Mouse (Mus musculus): ENCODE measurements at regions not wholly inside any gene's neighbourhood (a gene's known extent, or its start where the extent isn't known, plus 50 kb on each side); places are given as distances from the start of the nearest gene placed in this dataset.
"Not testable (repeated sequence)": the region's sequence is repeated elsewhere in the genome, so short reads cannot be mapped to it uniquely, and the experiment has no call there.

DNA sequence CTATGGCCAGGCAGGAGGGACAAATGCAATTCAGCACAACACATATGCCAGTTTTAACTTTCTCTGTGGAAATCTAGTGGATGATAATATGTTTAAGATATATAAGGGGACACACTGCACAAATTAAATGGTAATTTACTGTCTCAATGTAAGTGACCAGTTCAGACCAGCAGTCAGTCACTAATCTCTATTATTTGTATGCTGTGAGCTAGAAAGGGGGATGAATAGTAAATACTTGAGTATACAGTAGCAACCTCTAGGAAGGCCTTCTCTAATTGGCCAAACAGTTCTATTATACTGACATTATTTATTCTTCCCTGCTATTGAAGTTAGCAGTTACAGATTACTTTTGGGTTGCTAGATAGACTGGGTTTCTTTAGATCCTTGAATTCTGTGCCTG, 391.2 kb downstream of the Fign start:
- Histone ChIP-seq H3K4me2 (no peak overlapping the region), H3K27me3 (no peaks in the 10 kb centered on the region), H3K27ac (replicated peaks) (no peak overlapping the region), H3K9me3 (replicated peaks) (no peaks in the 10 kb centered on the region), H3K36me3 (replicated peaks) (no peaks in the 10 kb centered on the region), H3K4me1 (replicated peaks) (0 out of 2 replicates have a peak, but pooled peaks cover 2% of the 10 kb centered on the region), H3K9ac (no peak overlapping the region), H3K4me3 (replicated peaks) (no peak overlapping the region)
- ATAC-seq (ENCODE audit: insufficient read depth): no peak

DNA sequence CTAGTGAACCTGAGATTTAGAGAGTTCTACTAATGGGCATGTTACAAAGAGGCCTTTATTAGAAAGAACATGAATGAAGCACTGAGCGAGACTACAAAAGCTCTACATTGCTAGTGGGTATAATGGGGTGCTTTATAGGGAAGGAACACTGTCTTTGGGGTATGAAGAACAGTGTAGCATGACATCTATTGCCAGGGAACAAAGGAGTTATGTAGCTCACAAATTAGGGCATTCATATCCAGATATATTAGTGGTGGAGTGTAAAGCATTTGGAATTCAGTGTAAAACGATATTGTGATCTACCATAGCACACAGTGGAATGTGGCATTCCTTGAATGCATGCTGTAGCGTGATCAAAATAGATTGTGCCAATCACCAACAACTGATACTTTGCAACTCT, 391.7 kb downstream of the Fign start:
- H3K36me3 ChIP-seq (replicated peaks): no peaks in the 10 kb centered on the region
- no peaks in the 10 kb centered on the region for H3K9me3 ChIP-seq (replicated peaks)
- 0 out of 2 replicates have a peak, but pooled peaks cover 2% of the 10 kb centered on the region for H3K4me1 ChIP-seq (replicated peaks)
- WGBS (ENCODE audit: insufficient replicate concordance): 62% methylated on average over 3 of the region's 3 CpGs
- H3K4me3 ChIP-seq (replicated peaks): no peak overlapping the region
- H3K27ac ChIP-seq (replicated peaks): no peak overlapping the region
- no peaks in the 10 kb centered on the region for H3K27me3 ChIP-seq
- ATAC-seq (ENCODE audit: insufficient read depth): no peak
- H3K4me2 ChIP-seq: no peak overlapping the region
- no peak overlapping the region for H3K9ac ChIP-seq

DNA sequence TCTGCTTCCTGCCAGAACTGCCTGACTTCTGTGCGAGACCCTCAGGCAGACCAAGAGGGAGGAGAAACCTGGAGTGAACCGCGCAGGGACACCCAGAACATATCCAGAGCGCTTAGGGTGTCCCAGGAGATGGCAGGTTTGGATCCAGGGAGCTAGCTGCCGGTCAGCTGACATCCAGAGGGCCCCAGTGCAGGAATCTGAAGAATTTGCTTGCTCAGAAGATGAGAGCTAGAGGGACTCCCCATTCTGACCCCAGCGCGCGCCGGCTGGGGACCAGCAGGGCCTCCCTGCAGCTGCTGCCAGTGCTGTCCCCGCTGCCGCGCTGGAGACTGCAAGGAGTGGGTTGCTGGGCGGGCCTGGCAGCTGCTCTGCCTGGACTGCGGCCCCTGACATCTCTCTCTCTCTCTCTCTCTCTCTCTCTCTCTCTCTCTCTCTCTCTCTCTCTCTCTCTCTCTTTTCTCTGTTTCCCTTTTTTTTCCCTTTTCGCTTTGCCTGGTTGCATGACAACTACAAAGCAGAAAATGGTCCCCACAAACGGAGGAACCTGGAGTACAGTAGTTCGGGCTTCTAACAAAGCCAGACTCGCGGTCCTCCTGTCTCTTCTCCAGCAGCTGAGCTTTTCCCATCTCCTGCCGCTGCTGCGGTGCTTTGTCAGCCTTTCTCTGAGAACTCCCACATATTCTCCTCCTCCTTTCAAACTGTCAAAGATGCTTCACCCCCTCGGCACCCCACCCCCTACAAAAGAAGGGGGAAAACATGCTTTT, 395.3 kb downstream of the Fign start:
- H3K4me3 ChIP-seq (replicated peaks): peak overlapping the region; percentile 11; the same call in 1 of the 2 replicates
- WGBS (ENCODE audit: insufficient replicate concordance): 3% methylated on average over 22 of the region's 22 CpGs

DNA sequence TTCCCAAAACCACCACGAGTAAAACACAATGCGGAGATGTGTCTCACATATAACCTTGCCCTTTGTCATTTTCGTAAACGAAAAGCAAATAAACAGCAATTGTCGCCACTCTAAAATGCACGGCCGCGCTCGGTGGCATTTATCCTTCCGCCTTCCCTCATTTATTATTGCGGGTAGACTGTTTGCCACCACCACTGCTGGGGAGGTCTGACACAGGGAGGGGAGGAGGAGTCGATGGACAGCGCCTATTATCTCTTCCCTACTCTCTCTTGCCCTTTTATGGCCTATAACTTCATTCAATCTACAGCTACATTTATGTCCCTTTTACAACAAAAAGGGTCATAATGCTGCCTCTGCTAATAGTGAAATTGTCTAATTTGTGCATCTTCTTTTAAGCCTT, 396.0 kb downstream of the Fign start:
- no peaks in the 10 kb centered on the region for H3K9me3 ChIP-seq (replicated peaks)
- no peaks in the 10 kb centered on the region for H3K27me3 ChIP-seq
- no peaks in the 10 kb centered on the region for H3K36me3 ChIP-seq (replicated peaks)
- H3K4me2 ChIP-seq: peak overlapping the region; percentile 47
- no peak overlapping the region for H3K27ac ChIP-seq (replicated peaks)
- ATAC-seq (ENCODE audit: insufficient read depth): no peak
- peak overlapping the region; percentile 11; the same call in 1 of the 2 replicates for H3K4me3 ChIP-seq (replicated peaks)
- H3K9ac ChIP-seq: no peak overlapping the region
- WGBS (ENCODE audit: insufficient replicate concordance): 24% methylated on average over 13 of the region's 13 CpGs
- 0 out of 2 replicates have a peak, but pooled peaks cover 2% of the 10 kb centered on the region for H3K4me1 ChIP-seq (replicated peaks)

More for the DNA sequence above, 395.3 kb downstream of the Fign start:
- peak overlapping the region; percentile 47 for H3K4me2 ChIP-seq
- H3K27me3 ChIP-seq: no peaks in the 10 kb centered on the region
- no peak overlapping the region for H3K9ac ChIP-seq
- ATAC-seq (ENCODE audit: insufficient read depth): no peak
- H3K4me1 ChIP-seq (replicated peaks): 0 out of 2 replicates have a peak, but pooled peaks cover 2% of the 10 kb centered on the region
- H3K27ac ChIP-seq (replicated peaks): no peak overlapping the region
- H3K9me3 ChIP-seq (replicated peaks): no peaks in the 10 kb centered on the region
- no peaks in the 10 kb centered on the region for H3K36me3 ChIP-seq (replicated peaks)

DNA sequence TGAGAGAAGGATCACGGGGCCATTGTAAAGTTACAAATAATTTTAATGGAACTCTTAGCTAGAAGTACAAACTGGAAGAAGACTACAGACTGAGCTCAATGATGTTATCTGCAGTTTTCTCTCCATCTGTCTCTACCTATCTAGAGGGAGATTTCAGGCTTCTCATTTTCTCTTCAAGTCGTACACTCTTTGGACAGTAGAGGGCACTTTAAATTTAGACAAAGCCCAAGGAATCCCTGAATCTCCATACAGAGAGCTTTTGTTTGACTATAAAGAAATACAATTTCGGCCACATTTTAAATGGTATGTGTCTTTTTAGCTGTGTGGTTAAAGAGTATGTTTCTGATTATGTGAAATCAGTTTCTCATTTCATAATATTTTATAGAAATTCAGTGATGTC, 397.6 kb downstream of the Fign start:
- 19% methylated on average over 3 of the region's 3 CpGs for WGBS (ENCODE audit: insufficient replicate concordance)
- no peak for ATAC-seq (ENCODE audit: insufficient read depth)
- Histone ChIP-seq H3K4me2 (no peak overlapping the region), H3K4me1 (replicated peaks) (0 out of 2 replicates have a peak, but pooled peaks cover 2% of the 10 kb centered on the region), H3K36me3 (replicated peaks) (no peaks in the 10 kb centered on the region), H3K27ac (replicated peaks) (no peak overlapping the region), H3K9ac (no peak overlapping the region), H3K4me3 (replicated peaks) (no peak overlapping the region), H3K9me3 (replicated peaks) (no peaks in the 10 kb centered on the region), H3K27me3 (no peaks in the 10 kb centered on the region)

DNA sequence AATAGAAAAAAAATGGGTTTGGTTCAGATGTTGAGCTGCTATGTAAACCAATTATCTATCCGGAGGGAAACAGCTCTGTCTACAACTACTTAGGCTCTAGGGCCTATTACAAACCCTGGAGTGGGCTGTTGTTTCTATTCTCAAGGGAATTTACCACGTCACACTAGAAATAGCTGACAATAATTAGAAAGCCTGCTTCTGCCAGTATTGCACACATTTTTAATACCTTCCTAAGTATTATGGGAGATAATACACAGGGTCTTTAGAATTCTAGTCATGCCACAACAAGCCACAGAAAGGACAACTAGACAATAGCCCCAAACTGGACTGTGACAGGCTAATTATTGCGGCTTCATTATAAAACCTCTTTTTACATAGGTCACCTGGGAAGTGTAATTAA, 428.1 kb downstream of the Fign start:
- no peak overlapping the region for H3K9ac ChIP-seq
- 65% methylated on average over 3 of the region's 3 CpGs for WGBS (ENCODE audit: insufficient replicate concordance)
- H3K4me1 ChIP-seq (replicated peaks): no peaks in the 10 kb centered on the region
- ATAC-seq (ENCODE audit: insufficient read depth): no peak
- no peaks in the 10 kb centered on the region for H3K36me3 ChIP-seq (replicated peaks)
- no peak overlapping the region for H3K27ac ChIP-seq (replicated peaks)
- no peak overlapping the region for H3K4me2 ChIP-seq
- no peaks in the 10 kb centered on the region for H3K27me3 ChIP-seq
- no peaks in the 10 kb centered on the region for H3K9me3 ChIP-seq (replicated peaks)
- no peak overlapping the region for H3K4me3 ChIP-seq (replicated peaks)

DNA sequence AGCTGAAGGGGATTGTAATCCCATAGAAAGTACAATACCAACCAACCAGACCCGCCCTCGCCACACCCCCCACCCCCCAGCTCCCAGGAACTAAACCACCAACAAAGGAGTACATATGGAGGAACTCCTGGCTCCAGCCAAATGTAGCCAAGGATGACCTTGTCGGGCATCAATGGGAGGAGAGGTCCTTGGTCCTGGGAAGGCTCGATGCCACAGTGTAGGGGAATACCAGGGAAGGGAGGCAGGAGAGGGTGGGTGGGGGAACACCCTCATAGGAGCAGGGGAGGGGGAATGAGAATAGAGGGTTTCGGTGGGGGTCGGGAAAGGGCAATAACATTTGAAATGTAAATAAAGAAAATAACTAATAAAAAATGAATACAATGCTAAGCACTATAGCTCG, 429.1 kb downstream of the Fign start:
- no peak overlapping the region for H3K4me3 ChIP-seq (replicated peaks)
- no peak overlapping the region for H3K4me2 ChIP-seq
- no peaks in the 10 kb centered on the region for H3K4me1 ChIP-seq (replicated peaks)
- H3K27me3 ChIP-seq: no peaks in the 10 kb centered on the region
- H3K9ac ChIP-seq: no peak overlapping the region
- H3K27ac ChIP-seq (replicated peaks): no peak overlapping the region
- ATAC-seq (ENCODE audit: insufficient read depth): no peak
- WGBS (ENCODE audit: insufficient replicate concordance): 52% methylated on average over 7 of the region's 7 CpGs
- H3K9me3 ChIP-seq (replicated peaks): no peaks in the 10 kb centered on the region
- no peaks in the 10 kb centered on the region for H3K36me3 ChIP-seq (replicated peaks)

DNA sequence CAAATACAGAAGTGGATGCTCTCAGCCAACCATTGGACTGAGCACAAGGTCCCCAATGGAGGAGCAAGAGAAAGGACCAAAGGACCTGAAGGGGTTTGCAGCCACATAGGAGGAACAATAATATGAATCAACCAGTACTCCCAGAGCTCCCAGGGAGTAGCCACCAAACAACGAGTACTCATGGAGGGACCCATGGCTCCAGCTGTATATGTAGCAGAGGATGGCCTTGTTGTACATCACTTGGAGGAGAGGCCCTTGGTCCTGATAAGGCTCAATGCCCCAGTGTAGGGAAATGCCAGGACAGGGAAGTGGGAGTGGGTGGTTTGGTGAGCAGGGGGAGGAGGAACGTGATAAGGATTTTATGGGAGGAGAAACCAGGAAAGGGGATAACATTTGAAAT, 437.9 kb downstream of the Fign start:
- H3K9me3 ChIP-seq (replicated peaks); H3K27ac ChIP-seq (replicated peaks); H3K4me2 ChIP-seq; H3K4me3 ChIP-seq (replicated peaks); H3K4me1 ChIP-seq (replicated peaks); H3K36me3 ChIP-seq (replicated peaks); H3K27me3 ChIP-seq; H3K9ac ChIP-seq; ATAC-seq (ENCODE audit: insufficient read depth): not testable (repeated sequence)
- 61% methylated on average over 2 of the region's 2 CpGs for WGBS (ENCODE audit: insufficient replicate concordance)

Data from liver, embryonic 15.5 days (tissue).